Mouse (Mus musculus) CD4-positive helper T cell, adult 2 months (primary cell): Measurements from ENCODE around the gene Bhmt2.
A peak's percentile ranks its signal among the peaks of the same experiment; 100 is the strongest.

Experiments used
- DNase-seq: peaks from one replicate; pipeline ENCODE4 v3.0.0-alpha.2; 2012; ENCODE audit warnings: low read depth, missing footprints, low spot score

The Bhmt2 gene

DNA sequence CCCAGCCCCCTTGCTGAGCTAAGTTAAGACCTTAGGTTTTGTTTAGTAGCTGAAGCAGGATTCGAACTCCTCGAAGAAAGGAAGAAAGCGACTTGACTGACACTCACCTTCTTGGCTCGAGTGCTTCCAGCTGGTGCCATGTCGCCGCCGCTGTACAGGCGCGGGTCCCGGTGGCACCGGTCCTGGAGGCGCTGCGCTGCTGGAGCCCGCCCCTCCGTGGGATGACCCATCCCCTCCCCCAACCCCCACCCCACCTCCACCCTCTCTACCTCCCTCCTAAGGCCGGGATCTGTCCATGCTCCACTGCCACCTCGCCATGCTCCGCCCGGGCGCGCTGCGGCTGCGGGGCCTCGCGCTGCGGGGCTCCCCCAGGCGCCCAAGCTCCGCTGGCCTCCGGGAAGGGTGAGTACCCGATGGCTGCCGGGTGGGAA is at the start of gene Bhmt2, which contains the start of gene Dmgdh:
Gene Bhmt2, minus strand, starts transcription at position 172 of the 431 bp plus-strand sequence.
Gene Dmgdh, plus strand, starts transcription at position 303 of the 431 bp plus-strand sequence.
- DNase-seq: no peak

- DNase-seq: no peak
Observed at GRCm38 (mm10) chr13:93723455-93723854, 49.4 kb upstream of the Bhmt2 start.

DNA sequence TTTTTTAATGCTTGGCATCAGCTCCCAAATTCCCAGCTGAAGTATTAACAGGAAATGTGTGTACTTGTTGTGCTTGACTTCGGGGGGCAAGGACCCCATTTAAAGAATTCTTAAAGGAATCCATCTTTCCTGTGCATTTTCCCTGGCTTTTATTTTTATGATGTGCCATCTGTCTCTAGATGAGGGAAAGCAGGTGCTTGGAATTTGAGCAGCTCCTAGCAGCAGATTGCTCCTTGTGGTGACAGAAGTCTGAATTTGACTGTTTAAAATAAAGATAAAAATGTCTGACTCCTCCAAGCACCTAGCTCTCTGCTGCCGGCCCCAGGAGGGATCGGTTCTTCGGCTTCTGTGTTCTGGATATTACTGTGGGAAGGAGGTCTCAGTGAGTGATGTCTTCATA is 47.8 kb upstream of the Bhmt2 start:
- no peak for DNase-seq

DNA sequence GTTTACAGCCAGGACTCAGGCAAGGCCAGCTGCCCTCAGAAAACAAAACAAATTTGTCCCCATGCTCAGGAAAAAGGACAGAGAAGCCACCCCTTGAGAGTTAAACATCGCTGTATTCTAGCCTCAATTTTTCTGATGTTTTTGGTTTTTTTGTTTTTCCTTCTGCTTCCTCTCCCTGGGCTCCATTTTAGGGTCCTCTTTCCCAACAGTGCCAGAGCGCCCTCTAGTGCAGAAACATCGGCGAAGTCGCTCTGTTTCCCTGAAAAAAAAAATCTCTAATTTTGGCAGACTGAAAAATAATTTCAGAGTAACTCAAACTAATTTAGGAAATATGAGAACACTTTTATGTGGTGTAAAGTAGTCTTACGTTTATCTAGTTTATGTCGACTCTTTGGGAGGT is 44.8 kb upstream of the Bhmt2 start:
- peak; percentile 21 for DNase-seq

- DNase-seq: no peak
Observed at GRCm38 (mm10) chr13:93717113-93717512, 43.0 kb upstream of the Bhmt2 start.

DNA sequence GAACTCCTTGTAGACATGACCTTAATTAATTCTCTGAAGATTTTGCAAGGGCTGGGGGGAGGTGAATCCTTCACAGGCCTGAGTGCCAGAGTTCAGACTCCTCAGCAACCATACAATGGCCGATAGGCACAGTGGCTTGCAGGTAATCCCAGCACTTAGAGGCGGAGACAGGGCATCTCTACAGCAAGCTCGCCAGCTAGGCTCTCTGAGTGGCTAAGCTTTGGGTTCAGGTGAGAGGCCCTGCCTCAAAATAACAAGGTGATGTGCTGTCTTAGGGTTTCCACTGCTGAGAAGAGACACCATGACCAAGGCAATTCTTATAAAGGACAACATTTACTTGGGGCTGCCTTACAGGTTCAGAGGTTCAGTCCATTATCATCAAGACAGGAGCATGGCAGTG is 39.7 kb upstream of the Bhmt2 start:
- DNase-seq: no peak

DNA sequence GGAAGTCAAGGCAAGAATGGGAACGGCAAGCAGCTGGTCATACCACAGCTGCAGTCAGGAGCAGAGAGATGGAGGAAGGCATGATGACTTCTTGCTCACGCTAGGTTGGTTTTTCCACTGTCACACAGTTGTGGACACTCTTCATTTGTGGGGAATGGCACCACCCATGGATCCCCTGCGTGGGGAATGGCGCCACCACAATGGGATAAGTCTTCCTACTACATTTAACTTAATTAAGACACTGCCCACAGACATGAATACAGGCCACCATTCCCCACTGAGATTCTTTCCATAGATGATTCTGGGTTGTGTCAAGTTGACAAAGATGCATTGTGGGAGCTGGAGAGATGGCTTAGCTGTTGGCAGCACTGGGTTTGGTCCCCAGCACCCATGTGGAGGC is 38.3 kb upstream of the Bhmt2 start:
- no peak for DNase-seq

DNA sequence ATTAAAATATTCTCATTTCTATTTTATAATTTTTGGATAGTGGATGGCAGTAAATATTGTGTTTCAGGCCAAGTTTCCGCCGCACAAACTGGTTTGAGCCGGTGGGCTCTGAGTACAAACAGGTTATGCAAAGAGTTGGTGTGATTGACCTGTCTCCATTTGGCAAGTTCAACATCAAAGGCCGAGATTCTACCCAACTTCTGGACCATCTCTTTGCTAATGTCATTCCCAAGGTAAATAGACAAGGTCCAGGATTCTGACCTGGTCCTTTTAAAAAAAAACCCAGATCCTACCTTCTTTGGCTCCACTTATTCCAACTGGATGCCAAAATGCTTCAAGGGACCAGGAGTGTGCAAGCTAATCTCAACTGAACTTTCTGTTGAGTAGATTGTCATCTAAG is 37.1 kb upstream of the Bhmt2 start:
- no peak for DNase-seq

DNA sequence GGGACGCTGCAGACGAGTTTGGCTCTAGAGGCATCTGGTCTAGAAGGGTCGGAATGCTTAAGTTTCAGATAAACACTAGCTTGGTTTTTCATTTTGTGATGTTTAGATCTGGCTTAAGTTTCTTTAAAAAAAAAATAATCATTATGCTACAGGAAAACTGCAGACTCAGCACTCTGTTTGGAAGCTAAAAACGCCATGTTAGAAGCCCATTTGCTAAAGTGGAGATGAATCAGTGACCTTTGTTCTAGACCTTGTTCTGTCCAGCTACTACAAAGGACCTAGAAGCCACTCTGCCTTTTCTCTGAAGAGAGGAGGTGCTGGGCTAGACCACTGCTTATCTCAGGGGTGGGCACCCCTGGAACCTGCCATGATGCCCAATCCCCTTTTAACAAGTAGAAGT is 36.2 kb upstream of the Bhmt2 start:
- no peak for DNase-seq

DNA sequence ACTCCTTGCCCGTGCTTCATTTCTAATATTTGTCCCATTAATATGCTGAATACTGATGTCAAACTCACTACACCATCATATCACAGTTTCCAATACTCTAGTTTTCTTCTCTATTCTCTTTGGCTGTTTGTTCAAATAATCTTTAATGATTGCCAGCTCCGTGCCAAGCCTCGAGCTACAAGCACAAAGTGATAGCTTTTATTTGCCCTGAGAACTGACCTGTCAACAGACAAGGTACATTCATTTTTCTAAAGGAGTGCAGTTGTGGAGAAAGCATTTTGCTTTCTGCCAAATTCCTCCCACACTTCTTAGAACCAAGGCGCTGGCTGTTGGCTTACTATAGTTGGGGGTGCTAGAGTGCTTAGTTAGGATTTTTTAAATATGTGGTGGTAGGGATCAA is 33.2 kb upstream of the Bhmt2 start:
- no peak for DNase-seq

GRCm38 (mm10) chr13:93705697-93706096 is 31.6 kb upstream of the Bhmt2 start:
- DNase-seq: no peak

DNA sequence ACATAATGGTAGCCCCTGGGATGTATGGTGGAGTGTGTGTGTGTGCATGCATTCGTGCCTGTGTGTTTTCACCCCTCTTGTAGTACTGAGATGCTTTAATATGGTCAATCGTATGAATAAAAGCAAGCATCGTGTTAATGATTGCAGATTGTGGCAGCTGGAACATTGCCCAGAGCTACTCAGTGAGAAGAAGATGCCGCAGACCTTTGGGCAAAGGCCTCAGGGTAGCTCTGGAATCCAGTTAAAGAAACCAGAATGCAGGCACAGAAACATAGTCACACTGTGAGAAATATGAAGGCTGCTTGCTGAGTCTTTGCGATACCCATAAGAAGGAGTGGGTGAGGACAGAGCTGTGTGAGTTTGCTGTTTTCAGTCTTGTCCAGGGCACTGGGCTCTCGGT is 24.8 kb upstream of the Bhmt2 start:
- DNase-seq: no peak

DNA sequence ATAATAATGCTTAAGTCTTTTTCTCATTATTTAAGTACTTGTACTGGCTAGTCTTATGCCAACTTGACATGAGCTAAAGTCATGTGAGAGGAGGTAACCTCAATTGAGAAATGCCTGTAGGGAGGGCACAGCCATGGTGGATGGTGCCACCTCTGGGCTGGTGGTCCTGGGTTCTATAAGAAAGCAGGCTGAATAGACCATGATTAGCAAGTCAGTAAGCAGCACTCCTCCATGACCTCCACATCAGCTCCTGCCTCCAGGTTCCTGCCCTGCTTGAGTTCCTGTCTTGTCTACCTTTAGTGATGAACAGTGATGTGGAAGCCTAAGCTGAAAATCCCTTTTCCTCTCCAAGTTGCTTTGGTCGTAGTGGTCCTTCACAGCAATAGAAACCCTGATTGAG is 16.7 kb upstream of the Bhmt2 start:
- no peak for DNase-seq

GRCm38 (mm10) chr13:93689566-93689965 is 15.5 kb upstream of the Bhmt2 start:
- no peak for DNase-seq

GRCm38 (mm10) chr13:93687321-93687720 is 13.2 kb upstream of the Bhmt2 start:
- no peak for DNase-seq

DNA sequence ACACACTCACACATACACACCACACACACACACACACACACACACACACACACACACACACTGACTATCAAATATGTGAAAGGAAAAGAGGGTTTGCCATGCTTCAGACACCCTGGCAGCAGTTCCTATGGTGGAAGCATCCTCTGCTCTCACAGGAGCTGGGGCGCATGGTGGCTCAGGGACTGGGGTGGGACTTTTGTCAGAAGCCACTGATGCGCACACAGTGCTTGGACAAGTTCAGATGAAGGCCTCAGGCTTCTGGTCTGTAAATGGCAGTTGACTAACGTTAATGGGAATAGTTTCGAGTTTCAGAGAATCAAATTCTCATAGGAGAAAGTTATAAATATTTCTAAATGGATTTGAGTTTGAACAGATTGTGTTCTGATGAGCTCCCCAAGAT is 11.1 kb upstream of the Bhmt2 start:
- no peak for DNase-seq

DNA sequence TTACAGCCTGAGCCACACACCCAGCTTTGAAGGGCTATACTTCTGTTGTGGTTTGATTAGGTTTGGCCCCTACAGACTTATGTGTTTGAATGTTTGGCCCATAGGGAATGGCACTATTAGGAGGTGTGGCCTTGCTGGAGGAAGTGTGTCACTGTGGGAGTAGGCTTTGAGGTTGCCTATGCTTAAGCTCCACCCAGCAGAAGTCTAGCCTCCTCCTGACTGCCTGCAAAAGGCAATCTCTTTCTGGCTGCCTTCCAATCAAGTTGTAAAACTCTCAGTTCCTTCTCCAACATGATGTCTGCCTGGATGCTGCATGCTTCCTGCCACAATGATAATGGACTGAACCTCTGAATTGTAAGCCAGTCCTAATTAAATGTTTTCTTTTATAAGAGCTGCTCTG is 9.2 kb upstream of the Bhmt2 start:
- DNase-seq: no peak

DNA sequence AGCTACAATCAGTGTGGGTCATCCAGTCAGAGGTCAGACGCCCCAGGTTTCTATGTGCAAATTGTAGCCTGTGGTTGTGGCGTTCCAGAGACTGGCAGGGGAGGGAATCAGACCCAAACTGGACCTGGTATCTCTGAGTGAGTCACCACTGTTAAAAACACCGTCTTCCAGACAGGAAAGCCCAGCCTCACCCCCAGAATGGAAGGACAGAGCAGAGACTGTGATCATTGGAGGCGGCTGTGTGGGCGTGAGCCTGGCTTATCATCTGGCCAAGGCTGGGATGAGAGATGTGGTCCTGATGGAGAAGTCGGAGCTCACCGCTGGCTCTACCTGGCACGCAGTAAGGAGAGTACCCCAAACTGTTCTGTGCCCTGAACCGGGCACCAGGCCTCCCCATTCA is 2.8 kb upstream of the Bhmt2 start:
- DNase-seq: no peak

GRCm38 (mm10) chr13:93673296-93673695 is 806 bp downstream of the Bhmt2 start:
- no peak for DNase-seq

- no peak for DNase-seq
Observed at GRCm38 (mm10) chr13:93672371-93672770, 1.7 kb downstream of the Bhmt2 start.

DNA sequence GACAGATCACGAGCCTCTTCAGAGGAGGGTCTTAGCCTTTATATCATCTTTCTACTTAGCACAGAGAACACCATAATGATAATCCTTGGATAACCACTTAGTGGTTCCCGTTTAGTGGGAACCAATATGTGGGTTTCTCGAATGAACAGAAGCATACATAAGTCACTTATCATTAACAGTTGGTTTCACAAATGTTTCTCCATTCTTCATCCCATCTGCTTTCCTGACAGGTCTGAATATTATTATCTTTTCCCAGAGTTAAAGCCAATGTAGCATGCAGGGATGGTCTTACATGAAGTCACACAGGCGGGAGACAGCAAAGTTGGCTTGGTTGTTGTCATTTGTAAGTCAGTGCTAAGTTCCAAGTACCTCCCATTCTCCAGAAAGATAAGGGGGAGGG is 6.5 kb downstream of the Bhmt2 start:
- DNase-seq: no peak

GRCm38 (mm10) chr13:93657941-93658340 is 16.2 kb downstream of the Bhmt2 start:
- DNase-seq: no peak

DNA sequence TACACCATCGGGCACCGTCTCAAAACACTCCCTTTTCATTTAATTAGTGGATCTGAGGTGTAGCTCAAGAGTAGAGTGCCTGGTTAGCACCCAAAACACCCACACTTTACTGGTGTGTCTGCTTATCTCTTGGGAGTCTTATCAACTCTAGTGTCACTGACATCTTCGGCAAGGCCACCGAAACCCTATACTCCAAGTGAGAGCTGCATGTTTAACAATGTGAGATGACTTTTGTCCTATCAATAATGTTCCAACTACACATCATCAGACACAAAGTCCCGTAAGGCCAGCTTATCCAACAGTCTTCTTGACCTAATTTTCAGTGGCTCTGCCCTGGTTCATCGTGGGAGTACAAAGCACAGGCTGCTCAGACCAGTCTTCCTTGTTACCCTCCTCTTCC is 20.7 kb downstream of the Bhmt2 start:
- DNase-seq: no peak

DNA sequence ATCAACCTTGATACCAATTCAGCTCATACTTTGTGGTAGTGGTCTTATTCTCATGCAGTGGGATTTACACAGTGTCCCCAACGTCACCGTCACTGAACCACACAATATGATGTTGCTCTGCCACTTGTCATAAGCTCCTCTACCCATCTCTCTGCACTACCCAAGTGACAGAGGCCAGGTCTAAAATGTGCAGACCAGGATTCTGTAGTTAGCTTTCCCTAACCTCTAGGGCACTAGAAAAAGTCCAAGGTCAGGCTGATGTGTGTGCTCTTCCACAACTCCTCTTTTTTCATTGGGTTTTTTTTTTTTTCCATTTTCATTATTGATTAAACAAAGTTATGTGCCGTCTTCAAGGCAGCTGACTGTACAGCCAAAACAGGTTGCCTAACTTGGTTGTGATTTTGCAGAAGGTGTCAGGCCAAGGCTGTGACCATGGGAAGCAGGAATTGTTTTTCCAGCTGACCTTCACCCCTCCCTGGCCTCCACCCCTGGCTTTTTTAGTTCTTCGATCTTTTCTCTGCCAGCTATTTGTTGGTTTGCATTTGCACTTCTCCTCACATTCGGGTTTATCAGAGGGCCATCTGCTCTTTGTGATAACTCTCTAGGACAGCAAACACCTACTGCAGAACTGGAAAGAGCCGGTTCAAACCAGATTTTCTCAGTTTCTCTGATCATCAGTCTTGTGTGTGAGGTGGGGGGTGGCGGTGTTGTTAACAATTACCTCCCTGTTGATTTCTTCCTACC is 25.5 kb downstream of the Bhmt2 start:
- no peak for DNase-seq
